Mouse (Mus musculus): Measurements from ENCODE around the gene Gabbr1.

DNA sequence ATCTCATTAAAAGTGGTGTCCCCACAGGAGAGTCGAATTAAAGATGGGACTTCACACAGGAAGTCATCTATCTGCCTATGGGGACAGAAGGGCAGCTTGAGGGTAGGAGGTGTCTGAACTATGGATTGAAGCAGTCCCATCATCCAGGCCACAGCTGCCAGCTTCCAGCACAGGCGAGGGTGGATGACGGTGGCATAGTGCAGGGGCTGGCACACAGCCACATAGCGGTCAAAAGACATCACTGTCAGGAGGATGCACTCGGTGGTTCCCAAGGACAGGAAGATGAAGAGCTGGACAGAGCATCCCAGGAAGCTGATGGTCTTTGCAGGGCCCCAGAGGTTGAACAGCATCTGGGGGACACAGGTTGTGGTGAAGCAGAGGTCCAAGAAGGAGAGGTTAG, 47.5 kb downstream of the Gabbr1 start:
- TF ChIP-seq EP300 (IDR thresholded peaks at IDR 0.05): no peak
- TF ChIP-seq CTCF (IDR thresholded peaks at IDR 0.05): no peak
